Mouse (Mus musculus) B cell, adult (primary cell): ENCODE measurements around the gene Txndc17. TPM values are rescaled to one million over a fixed set of nuclear protein-coding genes. Genes with fewer than 3 reads are reported as not detected.

Experiments used
- total RNA-seq: library from RNA; stranded (reverse); gene quantifications from 4 replicates; pipeline ENCODE4 v1.2.4, GENCODE M21; 2023; ENCODE audit not compliant: inconsistent age

Gene Txndc17
- 26.7 to 36.4 TPM (median 29.0 TPM) in 4 replicates for total RNA-seq

GRCm38 (mm10) chr11:72207204-72207833 is at the start of gene Txndc17, which contains the start of gene 4933427D14Rik:
Gene Txndc17 (plus strand): TSS chr11:72207547.
Gene 4933427D14Rik (minus strand): TSS chr11:72207459.

GRCm38 (mm10) chr11:72206341-72207203 is 775 bp upstream of the Txndc17 start, which contains the start of gene Gm43951:
Gene Gm43951 (minus strand): TSS chr11:72206840.

DNA sequence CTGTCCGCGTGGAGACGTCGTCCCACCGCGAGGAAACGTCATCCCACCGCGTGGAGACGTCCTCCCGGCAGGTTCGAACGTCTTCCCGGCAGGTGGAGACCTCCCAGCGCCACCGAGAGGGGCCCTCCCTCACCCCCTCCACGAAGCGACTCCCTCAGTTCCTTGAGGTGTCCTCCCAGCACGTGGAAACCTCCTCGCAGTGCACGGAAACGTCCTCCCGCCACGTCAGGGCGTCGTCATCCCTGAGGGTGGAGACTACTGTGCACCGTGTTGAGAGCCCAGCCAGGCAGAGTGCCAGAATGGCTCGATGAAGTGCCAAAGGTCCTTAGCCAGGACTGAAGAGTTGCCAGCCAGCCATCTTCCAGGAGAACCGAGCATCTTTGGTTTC is 8.1 kb downstream of the Txndc17 start, which contains the start of gene Med31:
TSS of gene Med31 (minus strand) at position 183 of the 388 bp plus-strand sequence.

Other genes starting within 250 kb of the Txndc17 start
- gene Aipl1, start 170.0 kb upstream of the Txndc17 start, total RNA-seq, result not detected in 4 replicates
- 0.33 to 0.96 TPM (median 0.44 TPM) in 4 replicates for gene Pimreg, start 165.5 kb upstream of the Txndc17 start, total RNA-seq
- gene Pitpnm3, start 71.8 kb upstream of the Txndc17 start, total RNA-seq, result not detected in 4 replicates
- 0.39 to 1.5 TPM (median 1.3 TPM) in 4 replicates for gene Gm43951, start 707 bp upstream of the Txndc17 start, total RNA-seq
- gene 4933427D14Rik, start 88 bp upstream of the Txndc17 start, total RNA-seq, result 11.9 to 15.6 TPM (median 13.2 TPM) in 4 replicates
- 37.0 to 44.4 TPM (median 38.9 TPM) in 4 replicates for gene Med31, start 8.0 kb downstream of the Txndc17 start, total RNA-seq
- not detected in 4 replicates for gene Slc13a5, start 59.7 kb downstream of the Txndc17 start, total RNA-seq
- 37.8 to 60.0 TPM (median 46.9 TPM) in 4 replicates for gene Xaf1, start 94.1 kb downstream of the Txndc17 start, total RNA-seq
- gene Fbxo39, start 106.9 kb downstream of the Txndc17 start, total RNA-seq, result not detected in 4 replicates
- not detected in 4 replicates for gene Tekt1, start 154.9 kb downstream of the Txndc17 start, total RNA-seq
- gene Smtnl2, start 204.2 kb downstream of the Txndc17 start, total RNA-seq, result 0.48 to 0.69 TPM (median 0.51 TPM) in 3 of 4 replicates, not detected in the other
- not detected in 4 replicates for gene Ggt6, start 228.0 kb downstream of the Txndc17 start, total RNA-seq
- 169 to 183 TPM (median 175 TPM) in 4 replicates for gene Mybbp1a, start 233.8 kb downstream of the Txndc17 start, total RNA-seq